Mouse (Mus musculus) ES-Bruce4 (cell line): ENCODE measurements around the gene Ptgds. TPM values are rescaled to one million over a fixed set of nuclear protein-coding genes. Genes with fewer than 3 reads are reported as not detected.

Experiments
- H3K27ac ChIP-seq: 2 replicates; pipeline ENCODE4 v1.5.1; 2012; ENCODE audit warnings: low read length, inconsistent platforms; ENCODE audit not compliant: insufficient read depth
- H3K27me3 ChIP-seq: 2 replicates; pipeline ENCODE4 v1.6.1; 2012; ENCODE audit warnings: mild to moderate bottlenecking, low read length, inconsistent platforms; ENCODE audit not compliant: control insufficient read depth, poor library complexity, insufficient read depth, severe bottlenecking
- H3K36me3 ChIP-seq: 2 replicates; pipeline ENCODE4 v1.6.1; 2012; ENCODE audit warnings: inconsistent platforms, mild to moderate bottlenecking, low read length, moderate library complexity; ENCODE audit not compliant: control insufficient read depth, poor library complexity, insufficient read depth, severe bottlenecking
- H3K4me1 ChIP-seq: one replicate; pipeline ENCODE4 v1.8.1; 2011; ENCODE audit warnings: low read length; ENCODE audit not compliant: control insufficient read depth, insufficient read depth
- H3K4me3 ChIP-seq: 2 replicates; pipeline ENCODE4 v1.5.1; 2011; ENCODE audit warnings: low read depth, mild to moderate bottlenecking, low read length
- H3K9ac ChIP-seq: 2 replicates; pipeline ENCODE4 v1.6.1; 2012; ENCODE audit warnings: low read depth, mild to moderate bottlenecking, inconsistent platforms; ENCODE audit not compliant: poor library complexity, severe bottlenecking
- H3K9me3 ChIP-seq: replicated peaks from 2 replicates; pipeline ENCODE4 v1.6.1; 2012; ENCODE audit warnings: mild to moderate bottlenecking, low read length, inconsistent platforms; ENCODE audit not compliant: control insufficient read depth, poor library complexity, insufficient read depth, severe bottlenecking
- CTCF ChIP-seq: IDR thresholded peaks from one replicate; pipeline ENCODE4 v1.8.1; 2011; ENCODE audit warnings: low read depth, low read length
- EP300 ChIP-seq: IDR thresholded peaks from 2 replicates; pipeline ENCODE4 v1.6.1; 2011; ENCODE audit warnings: low read depth, low read length; ENCODE audit not compliant: insufficient read depth
- POLR2A ChIP-seq: IDR thresholded peaks from one replicate; pipeline ENCODE4 v1.8.1; 2011; ENCODE audit warnings: low read length; ENCODE audit not compliant: insufficient read depth
- polyA plus RNA-seq: library from polyadenylated mRNA; stranded (reverse); fragments of >200 nt; gene quantifications from 2 replicates; pipeline ENCODE4 v1.2.4, GENCODE M21; 2011; ENCODE audit warnings: low read depth; ENCODE audit not compliant: missing spikeins, insufficient read depth, insufficient read length

Gene Ptgds
- polyA plus RNA-seq, 1 experiment: 0.57 TPM

- H3K27ac ChIP-seq: no peak within 1 kb of the TSS
- H3K9ac ChIP-seq: peak within 1 kb of the TSS; percentile 70
- no peaks in the 10 kb centered on the region for H3K9me3 ChIP-seq
- peak within 1 kb of the TSS; percentile 82 for H3K4me3 ChIP-seq
- no peaks in the 10 kb centered on the region for H3K27me3 ChIP-seq
- no peaks in the 10 kb centered on the region for H3K4me1 ChIP-seq
- no peaks in the 10 kb centered on the region for H3K36me3 ChIP-seq
- TF ChIP-seq EP300 (no peak), CTCF (peak; percentile 80)
These were observed 41.2 kb downstream of the Ptgds start, which contains the start of gene Abca2 for GRCm38 (mm10) chr2:25428442-25429236. Gene Abca2, plus strand, starts transcription at chr2:25428703.

- Histone ChIP-seq H3K9ac (no peak overlapping the region), H3K27me3 (no peaks in the 10 kb centered on the region), H3K27ac (no peak overlapping the region), H3K36me3 (no peaks in the 10 kb centered on the region), H3K4me1 (no peaks in the 10 kb centered on the region), H3K9me3 (no peaks in the 10 kb centered on the region), H3K4me3 (no peak overlapping the region)
- no peak for TF ChIP-seq CTCF
- TF ChIP-seq EP300: no peak
- TF ChIP-seq POLR2A: no peak
These were observed 42.6 kb downstream of the Ptgds start for GRCm38 (mm10) chr2:25427256-25427655.

GRCm38 (mm10) chr2:25426721-25427191, 43.1 kb downstream of the Ptgds start:
- no peaks in the 10 kb centered on the region for H3K36me3 ChIP-seq
- H3K9ac ChIP-seq: no peak overlapping the region
- no peaks in the 10 kb centered on the region for H3K9me3 ChIP-seq
- no peak overlapping the region for H3K27ac ChIP-seq
- peaks cover 1% of the 10 kb centered on the region for H3K4me1 ChIP-seq
- no peak overlapping the region for H3K4me3 ChIP-seq
- H3K27me3 ChIP-seq: no peaks in the 10 kb centered on the region
- TF ChIP-seq CTCF (peak; percentile 89), EP300 (no peak)

- Histone ChIP-seq H3K4me3 (peak overlapping the region; percentile 43), H3K27me3 (no peaks in the 10 kb centered on the region), H3K27ac (no peak overlapping the region), H3K4me1 (peaks cover 2% of the 10 kb centered on the region), H3K9ac (peak overlapping the region; percentile 36), H3K36me3 (no peaks in the 10 kb centered on the region), H3K9me3 (no peaks in the 10 kb centered on the region)
- no peak for TF ChIP-seq CTCF
- no peak for TF ChIP-seq POLR2A
- TF ChIP-seq EP300: no peak
These were observed 44.4 kb downstream of the Ptgds start for GRCm38 (mm10) chr2:25425481-25425880.

DNA sequence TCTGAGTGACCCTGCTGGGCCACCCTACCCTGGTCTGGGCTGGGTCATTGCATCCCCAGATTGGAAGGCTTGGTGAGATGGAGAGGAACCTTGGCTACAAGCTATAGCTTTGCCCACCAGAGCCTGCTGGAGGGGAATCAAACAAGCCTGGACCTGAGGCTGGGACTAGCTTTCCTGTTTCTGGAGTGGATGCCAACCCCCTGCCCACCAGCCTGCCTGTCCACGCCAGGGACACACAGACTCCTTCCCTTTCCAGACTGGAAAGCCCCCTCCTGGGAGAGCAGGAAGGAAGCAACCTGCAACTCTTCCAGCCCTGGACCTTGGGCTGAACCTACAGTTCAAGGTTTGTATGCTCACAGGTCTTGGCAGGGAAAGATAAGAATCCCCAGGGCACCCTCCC, 46.2 kb downstream of the Ptgds start:
- no peaks in the 10 kb centered on the region for H3K9me3 ChIP-seq
- no peaks in the 10 kb centered on the region for H3K27me3 ChIP-seq
- no peak overlapping the region for H3K27ac ChIP-seq
- H3K36me3 ChIP-seq: no peaks in the 10 kb centered on the region
- TF ChIP-seq EP300 (no peak), CTCF (no peak), POLR2A (no peak)
- no peak overlapping the region for H3K9ac ChIP-seq
- H3K4me1 ChIP-seq: peaks cover 2% of the 10 kb centered on the region
- no peak overlapping the region for H3K4me3 ChIP-seq

- no peaks in the 10 kb centered on the region for H3K9me3 ChIP-seq
- H3K27me3 ChIP-seq: no peaks in the 10 kb centered on the region
- no peak within 1 kb of the TSS for H3K9ac ChIP-seq
- peaks cover 2% of the 10 kb centered on the region for H3K4me1 ChIP-seq
- TF ChIP-seq EP300 (no peak), CTCF (no peak), POLR2A (no peak)
- H3K27ac ChIP-seq: no peak within 1 kb of the TSS
- no peaks in the 10 kb centered on the region for H3K36me3 ChIP-seq
- H3K4me3 ChIP-seq: no peak within 1 kb of the TSS
These were observed 47.0 kb downstream of the Ptgds start, which contains the start of gene Fut7 for GRCm38 (mm10) chr2:25422587-25423410. Gene Fut7, plus strand, starts transcription at chr2:25423267.
